Mouse (Mus musculus): ENCODE measurements around the gene Gsk3a.

Gsk3a gene

DNA sequence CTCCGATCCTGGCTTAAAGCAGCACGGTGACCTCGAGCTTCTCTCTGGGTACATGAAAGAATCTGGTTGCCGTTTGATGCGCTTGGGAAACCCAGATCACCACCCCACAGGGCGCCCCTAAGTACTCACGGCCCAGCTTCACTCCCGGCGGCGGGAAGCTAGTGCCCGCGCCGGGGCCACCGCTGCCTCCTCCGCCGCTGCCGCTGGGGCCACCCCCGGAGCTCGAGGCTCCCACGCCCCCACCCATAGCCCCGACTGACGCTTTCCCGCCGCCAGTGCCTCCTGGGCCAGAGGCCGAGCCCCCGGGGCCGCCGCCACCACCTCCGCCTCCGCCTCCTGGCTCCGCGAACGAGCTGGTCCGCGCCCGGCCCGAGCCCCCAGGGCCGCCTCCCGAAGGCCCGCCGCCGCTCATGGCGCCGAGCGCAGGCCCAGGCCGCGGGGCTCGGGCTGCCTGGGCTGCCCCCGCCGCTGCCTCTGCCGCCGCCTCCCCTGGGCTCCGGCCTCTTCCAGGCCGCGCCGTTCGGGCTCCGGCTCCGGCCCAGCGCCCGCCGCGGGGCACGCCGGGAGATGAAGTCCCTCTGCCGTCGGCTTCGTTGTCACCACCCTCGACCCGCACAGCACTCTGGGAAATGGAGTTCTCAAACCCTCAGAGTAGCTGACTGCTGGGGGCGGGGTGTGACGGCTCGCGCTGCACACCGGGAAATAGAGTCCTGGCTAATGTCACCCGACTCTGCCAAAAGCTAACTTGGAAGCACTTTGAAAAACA, at the start of gene Gsk3a:
TSS of gene Gsk3a (minus strand) at position 603 of the 766 bp plus-strand sequence.
- peak; percentile 98 for DNase-seq (ENCODE audit: low spot score)

DNA sequence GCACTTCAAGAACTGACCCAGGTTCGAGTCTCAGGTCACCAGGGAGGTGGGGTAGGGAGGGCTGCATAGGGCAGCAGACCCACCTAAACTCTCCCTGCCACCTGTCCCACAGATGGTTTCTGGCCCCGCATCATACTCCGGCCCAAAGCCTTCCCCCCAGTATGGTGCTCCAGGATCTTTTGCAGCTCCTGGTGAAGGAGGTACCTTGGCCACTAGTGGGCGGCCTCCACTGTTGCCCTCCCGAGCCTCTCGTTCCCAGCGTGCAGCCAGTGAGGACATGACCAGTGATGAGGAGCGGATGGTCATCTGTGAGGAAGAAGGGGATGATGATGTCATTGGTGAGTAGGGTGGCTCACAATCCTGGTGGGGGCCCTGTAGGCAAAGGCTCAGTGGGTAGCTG, 49.3 kb upstream of the Gsk3a start:
- DNase-seq (ENCODE audit: low spot score), result no peak

DNA sequence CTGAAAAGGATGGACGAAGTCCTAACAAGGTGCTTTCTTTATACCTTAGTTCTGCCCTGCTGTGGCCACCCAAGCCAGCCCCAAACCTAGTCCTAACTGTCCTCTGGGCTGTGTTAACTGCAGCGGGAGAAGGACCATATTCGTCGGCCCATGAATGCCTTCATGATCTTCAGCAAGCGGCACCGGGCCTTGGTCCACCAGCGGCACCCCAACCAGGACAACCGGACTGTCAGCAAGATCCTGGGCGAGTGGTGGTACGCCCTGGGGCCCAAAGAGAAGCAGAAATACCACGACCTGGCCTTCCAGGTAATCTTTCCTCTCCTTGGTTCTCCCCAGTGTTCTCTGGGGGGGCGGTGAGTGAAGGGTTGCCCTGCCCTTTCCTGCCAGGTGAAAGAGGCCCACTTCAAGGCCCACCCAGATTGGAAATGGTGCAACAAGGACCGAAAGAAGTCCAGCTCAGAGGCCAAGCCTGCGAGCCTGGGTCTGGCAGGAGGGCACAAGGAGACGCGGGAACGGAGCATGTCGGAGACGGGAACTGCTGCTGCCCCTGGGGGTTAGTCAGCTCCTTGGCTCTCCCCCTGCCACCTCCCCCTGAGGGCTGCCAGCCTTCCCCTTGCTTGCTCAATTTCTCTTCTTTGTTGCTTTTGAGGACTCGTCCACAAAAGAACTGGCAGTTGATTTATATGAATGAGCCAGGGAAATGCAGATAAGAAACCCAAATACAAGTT, 48.0 kb upstream of the Gsk3a start:
- DNase-seq (ENCODE audit: low spot score), result no peak

DNA sequence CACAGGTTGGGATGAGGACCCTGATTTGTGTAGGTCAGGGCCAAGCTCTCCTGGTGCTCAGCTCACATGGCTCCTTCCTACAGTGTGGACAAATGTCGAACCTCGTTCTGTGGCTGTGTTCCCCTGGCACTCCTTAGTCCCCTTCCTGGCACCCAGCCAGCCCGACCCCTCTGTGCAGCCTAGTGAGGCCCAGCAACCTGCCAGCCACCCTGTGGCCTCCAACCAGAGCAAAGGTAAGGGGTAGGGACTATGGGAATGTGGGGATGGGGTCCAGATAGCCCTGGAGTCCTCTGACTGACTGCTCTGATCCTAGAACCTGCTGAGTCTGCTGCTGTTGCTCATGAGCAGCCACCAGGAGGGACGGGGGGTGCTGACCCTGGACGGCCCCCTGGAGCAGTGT, 47.1 kb upstream of the Gsk3a start:
- DNase-seq (ENCODE audit: low spot score), result no peak

DNA sequence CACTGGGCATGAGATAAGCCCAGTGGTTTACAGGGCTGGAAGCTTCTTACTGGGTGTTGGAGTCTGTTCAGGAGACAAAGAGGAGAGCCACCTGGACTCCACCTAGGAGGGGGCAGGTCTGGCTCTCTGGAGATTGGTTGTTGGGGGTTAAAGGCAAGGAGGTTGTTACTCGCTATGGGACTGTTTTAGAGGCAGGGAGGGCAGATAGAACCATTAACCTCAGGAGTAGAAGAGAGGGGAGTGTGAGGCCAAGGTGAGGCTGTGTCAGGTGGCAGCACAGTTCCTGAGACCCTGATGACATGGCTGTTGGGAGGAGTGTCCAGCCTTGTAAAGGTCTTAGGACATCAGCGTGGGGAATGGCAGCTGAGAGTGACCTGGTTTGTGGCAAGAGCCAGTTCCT, 46.5 kb upstream of the Gsk3a start:
- DNase-seq (ENCODE audit: low spot score), result no peak

DNA sequence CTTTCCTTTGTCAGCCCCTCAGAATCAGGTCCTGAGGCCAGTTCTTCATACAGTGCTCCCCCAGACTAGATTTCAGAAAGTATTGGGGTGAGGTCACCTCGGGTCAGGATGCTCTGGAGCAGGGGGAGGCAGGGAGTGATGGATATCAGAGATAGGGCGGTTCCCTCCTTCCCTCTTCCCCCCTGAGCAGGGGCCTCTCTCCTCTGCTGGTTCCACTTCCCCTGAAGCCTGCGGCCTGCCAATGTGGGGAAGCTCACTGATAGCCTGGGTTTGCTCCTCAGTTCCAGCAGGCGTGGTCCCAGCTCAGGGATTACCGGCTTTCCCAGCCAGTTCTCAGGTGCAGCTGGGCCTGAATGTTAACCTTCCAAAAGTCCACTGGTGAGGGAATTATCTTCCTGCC, 46.0 kb upstream of the Gsk3a start:
- DNase-seq (ENCODE audit: low spot score), result no peak

DNA sequence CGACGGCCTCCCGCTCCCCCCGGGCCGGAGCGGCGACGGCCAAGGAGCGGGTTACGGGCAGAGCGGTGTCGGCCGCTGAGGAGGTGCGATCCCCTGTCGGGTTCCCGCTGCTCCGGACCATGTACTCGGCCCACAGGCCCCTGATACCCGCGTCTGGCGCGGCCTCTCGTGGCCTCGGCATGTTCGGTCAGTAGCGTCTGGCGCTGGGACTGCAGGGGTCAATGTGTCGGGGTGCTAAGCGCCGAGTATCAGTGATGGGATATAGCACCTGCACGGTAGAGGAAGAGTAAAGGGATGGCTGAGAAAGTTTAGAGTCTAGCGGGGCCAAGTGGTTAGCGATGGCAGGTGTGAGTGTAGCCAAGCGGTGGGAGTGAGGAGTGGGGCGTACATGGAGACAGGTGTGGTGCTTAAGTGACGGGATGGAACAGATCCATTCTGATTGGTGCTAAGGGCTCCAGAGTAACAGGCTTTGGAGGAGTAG, 45.1 kb upstream of the Gsk3a start:
- DNase-seq (ENCODE audit: low spot score), result peak; percentile 63

DNA sequence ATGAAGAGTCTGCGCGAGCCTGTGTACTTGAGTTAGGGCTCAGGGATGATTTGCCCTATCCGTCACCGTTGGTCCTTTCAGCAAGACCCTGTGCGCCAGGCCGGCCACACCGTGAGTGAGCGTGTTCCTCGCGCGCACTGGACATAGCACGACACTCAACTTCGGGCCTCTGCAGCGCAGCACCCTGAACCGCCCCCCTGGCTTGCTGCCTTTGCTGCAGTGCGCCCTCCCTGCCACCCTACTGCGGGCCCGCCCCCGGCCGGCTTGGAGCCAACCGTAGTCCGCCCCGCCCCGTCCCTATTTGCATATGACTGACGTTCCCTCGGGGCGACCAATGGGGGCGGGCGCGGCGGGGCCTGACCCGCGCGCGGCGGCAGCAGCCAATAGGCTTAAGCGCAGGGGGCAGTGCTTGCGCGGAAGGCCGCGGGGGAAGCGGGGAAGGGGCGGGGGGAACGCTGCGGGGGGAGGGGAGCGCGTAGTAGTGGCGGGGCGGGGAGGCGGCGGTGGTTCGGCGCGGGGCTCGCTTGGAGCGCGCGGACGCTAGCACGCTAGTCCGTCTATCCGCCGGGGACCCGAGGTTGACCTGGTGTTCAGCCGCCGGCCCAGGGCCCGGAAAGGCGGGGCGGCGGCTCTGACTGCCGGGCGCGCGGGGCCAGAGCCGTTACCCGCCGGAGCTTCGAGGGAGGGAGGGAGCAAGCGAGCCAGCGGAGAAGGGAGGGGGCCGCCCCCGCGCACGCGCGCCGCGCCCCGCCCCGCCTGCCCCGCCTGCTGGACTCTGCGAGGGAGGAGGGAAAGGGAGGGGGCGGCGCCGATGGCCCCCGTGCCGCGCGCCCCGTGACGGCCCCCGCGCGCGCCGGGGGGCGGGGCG, 44.3 kb upstream of the Gsk3a start:
- peak; percentile 97 for DNase-seq (ENCODE audit: low spot score)

DNA sequence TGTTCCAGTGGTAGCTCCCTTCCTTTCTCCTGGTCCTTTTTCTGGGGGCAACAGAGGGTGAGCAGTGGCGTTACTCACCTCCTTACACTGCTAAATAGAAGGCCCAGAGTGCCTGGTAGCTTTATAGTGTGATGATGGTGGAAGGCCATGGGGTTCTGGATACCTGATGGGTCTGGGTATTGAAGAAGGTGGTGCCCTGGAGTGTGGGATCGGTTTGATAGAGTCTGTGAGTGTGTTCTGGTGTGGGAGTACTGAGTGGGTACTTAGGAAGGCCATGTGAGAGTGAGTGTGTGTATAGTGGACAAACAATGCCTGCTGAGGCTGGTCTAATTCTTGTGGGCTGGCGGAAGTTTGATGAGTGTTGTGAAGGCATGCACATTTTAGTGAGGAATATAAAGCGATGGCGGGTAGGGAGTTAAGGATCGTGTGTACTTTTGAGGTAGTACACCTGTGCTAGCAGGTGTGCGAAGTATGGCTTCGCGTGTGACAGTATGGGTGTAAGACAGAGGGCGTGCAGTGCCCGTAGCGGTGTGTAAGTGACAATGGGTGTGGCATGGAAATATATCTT, 43.6 kb upstream of the Gsk3a start:
- peak; percentile 25 for DNase-seq (ENCODE audit: low spot score)

DNA sequence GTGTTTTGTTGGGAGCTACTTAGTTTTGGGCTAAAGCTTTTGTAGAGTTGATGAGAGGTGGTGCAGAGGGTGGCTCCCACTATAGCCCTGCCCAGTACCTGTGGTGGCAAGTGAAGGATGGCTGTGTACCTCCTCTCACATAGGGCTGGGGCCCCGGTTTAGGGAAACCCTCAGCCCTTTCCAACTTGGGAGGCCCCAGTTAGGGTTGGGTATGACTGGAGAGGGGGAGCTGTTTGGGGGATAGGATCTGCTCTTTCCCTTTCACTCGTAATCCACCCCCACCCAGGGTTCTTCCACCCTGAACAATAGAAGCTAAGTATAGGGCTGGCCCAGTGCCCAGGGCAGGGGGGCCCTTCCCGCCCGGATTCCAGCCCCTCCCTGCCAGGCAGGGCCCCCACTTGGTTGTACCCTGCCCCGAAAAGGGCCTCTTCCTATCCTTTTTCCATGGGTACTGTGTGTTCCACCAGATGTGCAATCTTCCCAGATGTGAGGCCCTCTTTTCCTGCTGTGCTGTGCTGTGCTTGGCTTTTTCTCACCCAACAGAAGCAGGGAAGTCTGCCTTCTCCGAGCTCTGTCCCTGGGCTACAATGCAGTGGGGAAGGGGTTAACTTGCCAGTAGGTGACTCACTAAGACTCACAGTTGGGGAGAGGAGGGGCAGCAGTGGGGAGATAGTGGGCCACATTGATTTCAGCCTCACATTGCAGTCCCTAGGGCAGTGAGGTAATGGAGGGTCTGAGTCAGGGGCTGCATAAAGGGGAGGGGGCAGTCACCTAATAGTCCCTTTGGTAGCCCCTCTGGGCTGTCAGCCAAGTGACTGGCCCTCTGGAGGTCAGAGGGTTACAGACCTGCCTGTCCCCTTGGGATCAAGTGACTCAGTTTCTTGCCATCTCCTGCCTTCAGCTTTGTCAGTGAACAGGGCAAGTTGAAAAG, 42.5 kb upstream of the Gsk3a start:
- DNase-seq (ENCODE audit: low spot score), result peak; percentile 63

DNA sequence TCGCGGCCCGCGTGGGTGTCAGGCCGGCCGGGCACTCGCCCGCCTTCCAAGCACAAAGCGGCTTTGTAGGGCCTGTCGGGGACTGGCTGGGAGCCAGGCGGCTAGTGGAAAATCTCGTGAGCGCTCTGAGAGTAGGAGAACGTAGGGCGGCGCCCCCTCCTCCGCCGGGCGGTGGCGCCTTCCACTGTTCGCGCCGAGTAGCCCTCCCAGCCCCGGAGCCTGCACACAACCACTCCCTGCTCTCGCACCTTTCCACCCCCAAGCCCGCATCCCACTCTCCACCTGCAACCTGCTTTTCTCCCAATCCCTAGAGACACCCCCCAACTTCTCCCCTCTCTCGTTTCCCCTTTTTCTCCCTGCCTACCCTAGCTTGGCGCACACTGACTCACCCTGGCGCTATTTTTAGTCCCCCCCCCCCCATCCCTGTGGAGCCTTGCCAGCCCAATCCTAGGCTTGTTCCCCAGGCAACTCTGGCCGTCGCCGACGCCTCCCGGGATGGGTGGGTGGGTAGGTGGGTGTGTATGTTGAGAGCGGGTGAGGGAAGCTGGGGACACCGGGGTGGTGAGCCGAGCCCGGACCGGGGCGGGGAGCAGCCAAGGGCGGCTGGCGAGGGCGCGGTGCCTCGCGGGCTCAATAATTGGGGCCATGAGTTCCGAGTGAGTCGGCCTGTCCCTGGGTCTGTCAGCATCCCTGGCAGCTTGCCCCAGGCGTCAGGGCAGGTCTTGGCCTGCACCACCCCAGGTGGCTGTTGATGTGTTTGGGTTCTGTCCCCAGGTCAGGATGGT, 41.6 kb upstream of the Gsk3a start:
- DNase-seq (ENCODE audit: low spot score), result peak; percentile 95

DNA sequence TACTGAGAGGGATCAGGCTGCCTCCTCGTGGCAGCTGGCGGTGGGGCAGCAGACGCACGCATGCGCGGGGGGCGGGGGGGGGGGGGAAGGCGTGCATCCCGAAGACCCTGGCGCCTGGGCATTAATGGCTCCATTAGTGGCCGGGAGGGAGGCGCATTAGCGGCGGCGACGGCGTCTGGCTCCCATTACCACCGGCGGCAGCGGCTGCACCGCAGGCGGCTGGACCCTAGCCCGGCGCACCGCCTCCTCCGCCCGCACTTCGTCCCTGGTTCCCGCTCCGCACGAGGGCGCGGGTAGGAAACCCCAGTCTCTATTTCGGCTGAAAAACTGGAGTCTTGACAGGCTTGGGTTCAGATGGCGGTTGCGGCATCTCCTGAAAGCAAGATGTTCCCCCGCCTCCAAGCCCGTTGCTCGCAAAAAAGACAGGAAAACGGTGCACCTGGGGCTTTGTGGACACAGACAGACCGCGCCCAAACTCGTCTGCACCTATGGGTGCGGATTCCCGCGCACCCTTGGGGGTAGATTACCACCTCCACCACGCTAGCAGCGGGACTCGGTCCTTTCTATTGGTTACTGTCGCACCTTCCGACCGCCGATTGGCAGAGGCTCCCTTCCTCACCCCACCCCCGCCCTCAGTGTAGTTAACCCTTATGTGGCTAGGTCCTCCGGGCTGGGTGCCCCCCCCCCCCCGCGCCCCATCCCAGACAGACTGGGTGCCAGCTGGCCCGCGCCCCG, 40.9 kb upstream of the Gsk3a start:
- peak; percentile 87 for DNase-seq (ENCODE audit: low spot score)

DNA sequence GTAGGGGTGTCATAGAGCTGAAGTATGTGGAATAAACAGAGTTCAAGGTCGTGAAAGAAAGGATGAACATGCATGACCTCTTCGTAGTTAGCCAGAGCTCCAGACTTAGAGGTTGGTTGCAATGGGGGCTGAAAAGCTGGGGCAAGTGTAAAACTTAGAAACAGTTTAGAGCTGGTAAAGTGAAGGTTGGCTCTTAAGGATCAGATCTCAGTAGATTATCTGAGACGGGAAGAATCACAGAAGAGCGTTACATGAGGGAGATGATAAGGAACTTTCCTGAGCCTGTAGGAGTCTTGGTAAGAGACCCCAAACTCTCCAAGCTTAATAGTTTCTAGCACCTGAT, 40.3 kb upstream of the Gsk3a start:
- no peak for DNase-seq (ENCODE audit: low spot score)

DNA sequence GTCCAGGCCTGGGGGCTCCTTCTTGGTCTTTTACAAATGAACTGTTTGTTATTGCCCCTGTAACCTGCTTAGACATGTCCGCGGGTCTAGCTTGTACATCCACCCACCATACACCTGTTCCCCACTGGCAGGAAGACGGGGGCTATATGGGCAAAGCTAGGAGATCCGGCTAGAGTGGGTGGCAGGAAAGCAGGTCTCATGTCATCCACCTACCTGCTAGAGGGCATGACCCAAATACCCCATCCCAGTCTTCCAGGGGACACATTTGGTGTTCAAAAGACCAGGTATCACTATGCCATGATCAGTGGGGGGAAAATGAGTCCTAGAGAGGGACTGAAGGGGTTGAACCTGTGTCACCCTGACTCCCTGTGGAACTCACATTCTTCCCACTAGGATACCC, 39.8 kb upstream of the Gsk3a start:
- no peak for DNase-seq (ENCODE audit: low spot score)

DNA sequence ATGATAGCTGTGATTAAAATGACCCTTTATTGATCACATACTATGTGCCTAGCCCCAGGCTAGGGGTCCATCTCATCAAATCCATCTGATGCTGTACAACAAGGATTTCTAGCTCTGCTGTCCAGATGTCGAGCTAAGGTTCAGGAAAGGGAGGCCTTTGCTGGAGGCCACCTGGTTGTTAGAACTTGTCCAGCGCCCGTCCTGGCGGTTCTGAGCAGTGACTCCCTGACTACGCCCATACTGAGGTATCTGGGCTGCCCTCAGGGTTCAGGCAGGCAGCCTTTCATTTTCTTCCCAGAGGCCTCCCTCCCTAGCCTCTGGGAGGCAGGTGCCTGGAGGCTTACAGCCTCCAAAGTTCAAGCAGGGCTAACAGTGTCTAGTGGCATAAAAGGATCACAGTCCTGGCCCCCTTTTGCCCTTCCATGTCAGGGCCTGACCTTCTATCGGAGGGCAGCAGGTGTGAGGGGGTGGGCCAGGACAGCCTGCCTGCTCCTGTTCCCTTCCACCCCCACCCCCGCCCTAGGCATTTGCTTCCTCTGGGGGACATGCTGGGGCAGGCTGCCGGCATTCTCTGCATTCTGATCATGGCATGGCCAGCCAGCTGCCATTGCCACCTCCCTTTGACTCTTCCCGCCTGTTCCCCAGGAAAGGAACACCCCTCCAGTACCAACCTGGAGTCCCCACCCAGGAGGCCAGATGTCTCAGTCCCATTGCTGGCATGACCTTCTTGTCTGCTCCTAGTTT, 38.1 kb upstream of the Gsk3a start:
- DNase-seq (ENCODE audit: low spot score), result no peak

DNA sequence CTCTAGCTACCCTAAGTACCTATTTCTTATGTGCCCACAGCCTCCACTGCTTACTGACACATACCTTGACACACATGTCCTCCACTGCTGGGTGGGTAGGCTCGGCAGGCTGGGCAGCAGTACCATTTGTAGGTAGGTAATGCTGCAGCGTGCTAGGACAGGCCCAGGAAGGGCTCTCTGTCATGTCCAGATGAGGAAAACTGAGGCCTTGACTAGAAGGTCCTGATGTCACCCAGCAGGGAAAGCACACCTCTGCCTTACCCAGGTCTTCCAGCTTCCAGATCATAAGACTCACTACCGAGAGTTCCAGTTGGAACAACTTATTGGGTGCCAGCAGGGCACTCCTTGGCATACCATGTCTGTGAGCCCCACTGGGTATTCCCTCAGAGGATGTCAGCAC, 37.3 kb upstream of the Gsk3a start:
- DNase-seq (ENCODE audit: low spot score), result no peak

DNA sequence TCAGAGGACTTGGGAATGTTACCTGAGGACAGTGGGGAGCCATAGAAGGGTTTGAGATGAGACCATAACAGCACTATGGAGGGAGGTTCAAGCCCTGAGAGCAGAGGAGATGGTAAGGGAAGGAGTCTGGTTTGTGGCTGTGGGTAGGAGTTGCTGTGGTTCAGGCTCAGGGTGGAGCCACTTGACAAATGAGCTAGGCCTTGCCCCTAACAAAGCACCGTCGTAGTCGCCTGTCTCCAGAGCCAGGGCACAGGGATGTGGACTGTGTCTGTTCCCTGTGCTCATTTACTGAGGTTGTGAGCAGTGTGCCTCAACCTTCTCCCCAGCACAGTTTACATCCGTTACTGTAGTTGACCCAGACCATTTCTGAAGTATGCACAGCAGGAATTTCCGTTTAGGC, 36.9 kb upstream of the Gsk3a start:
- DNase-seq (ENCODE audit: low spot score), result no peak

DNA sequence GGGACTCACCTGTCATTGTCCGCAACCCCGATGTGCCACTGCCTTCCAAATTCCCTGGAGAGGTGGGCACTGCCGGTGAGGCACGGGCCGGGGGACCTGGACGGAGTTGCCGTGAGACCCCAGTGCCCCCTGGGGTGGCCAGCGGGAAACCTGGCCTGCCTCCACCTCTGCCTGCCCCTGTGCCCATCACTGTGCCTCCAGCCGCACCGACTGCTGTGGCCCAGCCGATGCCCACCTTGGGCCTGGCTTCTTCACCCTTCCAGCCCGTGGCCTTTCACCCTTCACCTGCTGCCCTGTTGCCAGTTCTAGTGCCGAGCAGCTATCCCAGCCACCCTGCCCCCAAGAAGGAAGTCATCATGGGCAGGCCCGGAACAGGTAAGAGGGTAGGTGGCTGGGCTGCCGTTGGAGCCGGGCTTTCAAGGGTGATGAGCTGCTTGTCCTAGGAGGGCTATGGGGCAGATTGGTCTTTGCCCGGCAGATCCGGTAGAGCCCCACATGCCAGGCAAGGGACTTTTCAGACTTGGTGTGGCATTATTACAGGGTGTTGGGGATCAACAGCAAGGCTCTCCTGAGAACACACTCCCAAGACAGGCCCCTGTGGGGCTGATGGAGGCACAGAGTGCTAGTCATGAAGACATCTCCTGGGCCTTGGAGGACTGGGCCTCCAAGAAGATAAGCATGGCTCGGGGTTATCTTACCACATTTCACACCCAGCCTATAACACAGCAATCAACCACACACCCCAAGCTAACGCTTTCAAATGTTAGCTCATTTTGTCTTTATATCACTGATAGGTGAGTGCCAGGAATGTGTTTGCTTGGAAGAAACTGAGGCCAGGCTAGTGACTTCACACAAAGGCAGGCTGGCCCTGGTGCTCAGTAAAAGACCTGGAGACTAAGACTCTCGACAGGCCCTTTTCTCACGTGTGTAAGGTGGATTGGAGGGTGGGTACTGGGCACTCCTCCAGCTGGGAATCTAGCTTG, 35.9 kb upstream of the Gsk3a start:
- DNase-seq (ENCODE audit: low spot score), result no peak
